Mouse (Mus musculus): ENCODE measurements around the gene Prr19.

GRCm38 (mm10) chr7:25271651-25272444 is 29.4 kb upstream of the Prr19 start:
- TF ChIP-seq GATA1 (IDR thresholded peaks at IDR 0.05; ENCODE audit: low read length) (no peak), TAL1 (IDR thresholded peaks at IDR 0.05; ENCODE audit: low read length) (no peak)
